Mouse (Mus musculus): ENCODE data around the gene Tmem170. TPM values are rescaled to one million over a fixed set of nuclear protein-coding genes. Genes with fewer than 3 reads are reported as not detected.

Gene Tmem170
- total RNA-seq, 2 experiments from 2014 or later = 1.8 to 2.3 TPM

DNA sequence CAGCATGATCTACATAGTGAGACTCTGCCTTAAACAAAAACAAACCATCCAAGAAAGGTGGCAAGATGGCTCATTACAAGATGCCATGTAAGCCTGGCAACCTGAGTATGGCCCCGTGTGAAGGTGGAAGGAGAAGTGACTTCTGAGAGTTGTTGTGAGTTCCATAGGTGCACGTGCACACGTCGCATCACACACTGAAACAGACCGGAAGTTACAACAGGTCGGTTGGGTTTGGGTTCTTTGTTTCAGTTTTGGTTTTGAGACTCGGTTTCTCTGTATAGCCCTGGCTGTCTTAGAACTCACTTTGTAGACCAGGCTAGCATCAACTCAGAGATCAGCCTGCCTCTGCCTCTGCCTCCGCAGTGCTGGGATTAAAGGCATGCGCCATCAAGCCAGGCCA lies 62.7 kb downstream of the Tmem170 start:
- DNase-seq = no peak

Other genes starting within 250 kb of the Tmem170 start
- gene Ldhd, start 246.4 kb downstream of the Tmem170 start, total RNA-seq (2021) = 1 to 10 TPM; 7.9 to 8.2 TPM
- gene Zfp1, start 233.3 kb downstream of the Tmem170 start, total RNA-seq (2021) = 10 to 100 TPM in 1 of 2 experiments, 1 to 10 TPM in 1; 7.7 to 11.6 TPM
- not detected for gene Ctrb1, start 185.7 kb downstream of the Tmem170 start, total RNA-seq (2021)
- gene Bcar1, start 132.9 kb downstream of the Tmem170 start, total RNA-seq (2021) = 10 to 100 TPM; 22.3 to 27.1 TPM
- gene Cfdp1, start 22.5 kb downstream of the Tmem170 start, total RNA-seq (2021) = 10 to 100 TPM; 33.3 to 43.3 TPM
- gene Chst5, start 33.7 kb upstream of the Tmem170 start, total RNA-seq (2021) = 1 to 10 TPM; 2.8 to 3.3 TPM
- gene Tmem231, start 57.1 kb upstream of the Tmem170 start, total RNA-seq (2021) = 1 to 10 TPM; 1.6 to 1.9 TPM
- gene Gabarapl2, start 64.0 kb upstream of the Tmem170 start, total RNA-seq (2021) = 10 to 100 TPM; 74.8 to 81.4 TPM
- gene Adat1, start 115.6 kb upstream of the Tmem170 start, total RNA-seq (2021) = 1 to 10 TPM; 1.4 to 2.1 TPM
- gene Kars, start 134.6 kb upstream of the Tmem170 start, total RNA-seq (2021) = 100 to 1,000 TPM; 114 to 119 TPM
- gene Terf2ip, start 134.6 kb upstream of the Tmem170 start, total RNA-seq (2021) = 10 to 100 TPM; 11.3 to 13.5 TPM
- not detected for gene Gm6793, start 138.3 kb upstream of the Tmem170 start, total RNA-seq (2021)